Comparison of ENCODE assay signal across 33 mouse cellular contexts in the genomic region with DNA sequence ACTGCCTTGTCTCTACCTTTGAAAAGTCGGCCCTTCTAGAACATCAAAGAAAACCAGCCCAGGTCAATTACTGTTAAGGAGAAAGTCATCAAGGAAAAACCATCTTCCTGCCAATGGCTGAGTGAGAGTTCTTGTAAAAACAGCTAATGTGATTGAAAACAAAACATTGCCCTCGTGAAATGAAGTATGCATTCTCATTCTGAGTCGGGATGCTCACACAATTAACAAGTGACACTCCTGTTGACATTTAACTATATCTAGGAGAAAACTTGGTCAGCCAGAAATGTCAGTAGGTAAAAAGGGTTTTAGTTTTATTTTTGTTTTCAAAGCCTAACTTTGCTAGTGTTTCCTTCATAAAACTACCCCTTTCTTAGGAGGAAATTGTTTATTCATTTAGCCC.
"Had no signal": no experiment of that assay in that cellular context is flagged by ENCODE, and none has a peak within 500 bp of the region (broad histone marks: within the 10 kb centered on the region; RNA-seq: fewer than 3 reads in every experiment).

No protein-coding gene starts in this region.

- H3K36me3 ChIP-seq: limb, embryonic 10.5 days; limb, embryonic 12.5 days; limb, embryonic 13.5 days; limb, embryonic 15.5 days; liver, embryonic 12.5 days; liver, embryonic 13.5 days; liver, embryonic 15.5 days; lung, embryonic 15.5 days; midbrain, embryonic 10.5 days; midbrain, embryonic 12.5 days; midbrain, embryonic 13.5 days; midbrain, embryonic 15.5 days; neural tube, embryonic 12.5 days; neural tube, embryonic 13.5 days had no signal

- H3K27ac ChIP-seq: limb, embryonic 10.5 days; limb, embryonic 12.5 days; limb, embryonic 13.5 days; limb, embryonic 15.5 days; liver, embryonic 12.5 days; liver, embryonic 13.5 days; liver, embryonic 14.5 days; liver, embryonic 15.5 days; lung, embryonic 15.5 days; macrophage; midbrain, embryonic 10.5 days; midbrain, embryonic 12.5 days; midbrain, embryonic 13.5 days; midbrain, embryonic 15.5 days; neural tube, embryonic 12.5 days; neural tube, embryonic 13.5 days had no signal

- DNase-seq: left cerebral cortex, postnatal 4 days; liver; liver, embryonic 13.5 days; liver, postnatal 0 days; lung, adult 18-20 months; lung, adult 2 months; lung, embryonic 14.5 days; lung, postnatal 10 days; lung, postnatal 14 days; lung, postnatal 36 days; lung, postnatal 4 days; midbrain, embryonic 14.5 days had no signal

- H3K27me3 ChIP-seq: limb, embryonic 12.5 days; limb, embryonic 13.5 days; limb, embryonic 15.5 days; liver, embryonic 12.5 days; liver, embryonic 13.5 days; liver, embryonic 15.5 days; lung, embryonic 15.5 days; midbrain, embryonic 12.5 days; midbrain, embryonic 13.5 days; midbrain, embryonic 15.5 days; neural tube, embryonic 12.5 days; neural tube, embryonic 13.5 days had no signal

- H3K4me3 ChIP-seq: limb, embryonic 10.5 days; limb, embryonic 12.5 days; limb, embryonic 13.5 days; limb, embryonic 15.5 days; liver, embryonic 12.5 days; liver, embryonic 13.5 days; liver, embryonic 15.5 days; lung, embryonic 15.5 days; megakaryocyte, embryonic 14.5 days; midbrain, embryonic 10.5 days; midbrain, embryonic 12.5 days; midbrain, embryonic 13.5 days; midbrain, embryonic 15.5 days; myocyte; neural tube, embryonic 12.5 days; neural tube, embryonic 13.5 days had no signal

- H3K9me3 ChIP-seq: limb, embryonic 10.5 days; limb, embryonic 12.5 days; limb, embryonic 13.5 days; limb, embryonic 15.5 days; liver, embryonic 12.5 days; liver, embryonic 13.5 days; liver, embryonic 15.5 days; lung, embryonic 15.5 days; megakaryocyte, embryonic 14.5 days; midbrain, embryonic 10.5 days; midbrain, embryonic 12.5 days; midbrain, embryonic 13.5 days; midbrain, embryonic 15.5 days; neural tube, embryonic 12.5 days; neural tube, embryonic 13.5 days had no signal

- H3K4me1 ChIP-seq: liver, embryonic 12.5 days; liver, embryonic 13.5 days; liver, embryonic 15.5 days; midbrain, embryonic 15.5 days; neural tube, embryonic 12.5 days had no signal

- ATAC-seq: liver, embryonic 12.5 days; liver, postnatal 0 days; lung, postnatal 0 days; midbrain, embryonic 13.5 days; midbrain, embryonic 15.5 days; midbrain, embryonic 16.5 days had no signal

- H3K4me2 ChIP-seq: limb, embryonic 12.5 days; limb, embryonic 13.5 days; limb, embryonic 15.5 days; liver, embryonic 11.5 days; liver, embryonic 12.5 days; liver, embryonic 13.5 days; liver, embryonic 15.5 days; lung, embryonic 14.5 days; lung, embryonic 15.5 days; midbrain, embryonic 11.5 days; midbrain, embryonic 12.5 days; midbrain, embryonic 13.5 days; midbrain, embryonic 15.5 days; neural tube, embryonic 12.5 days; neural tube, embryonic 13.5 days had no signal

- H3K9ac ChIP-seq: limb, embryonic 12.5 days; limb, embryonic 13.5 days; limb, embryonic 15.5 days; liver, embryonic 12.5 days; liver, embryonic 13.5 days; liver, embryonic 14.5 days; liver, embryonic 15.5 days; liver, postnatal 0 days; lung, embryonic 14.5 days; lung, embryonic 15.5 days; midbrain, embryonic 12.5 days; midbrain, embryonic 13.5 days; midbrain, embryonic 15.5 days; neural tube, embryonic 12.5 days; neural tube, embryonic 13.5 days had no signal
